Mouse (Mus musculus): ENCODE results near the gene Txnrd2. TPM values are rescaled to one million over a fixed set of nuclear protein-coding genes. Genes with fewer than 3 reads are reported as not detected.

The Txnrd2 gene
- polyA plus RNA-seq, 1 experiment from 2014 or later, result 17.4 TPM

GRCm38 (mm10) chr16:18459955-18460370, 33.8 kb downstream of the Txnrd2 start:
- H3K27me3 ChIP-seq (replicated peaks; ENCODE audit: control insufficient read depth, insufficient read depth, low read length), result no peaks in the 10 kb centered on the region
- no peak overlapping the region for H3K9ac ChIP-seq (ENCODE audit: low read length)
- H3K27ac ChIP-seq (ENCODE audit: low read depth), result peak overlapping the region; percentile 60; the same call in 1 of the 2 replicates
- no peaks in the 10 kb centered on the region for H3K9me3 ChIP-seq (ENCODE audit: control insufficient read depth, low read length)
- H3K4me2 ChIP-seq (ENCODE audit: low read length), result peak overlapping the region; percentile 38
- WGBS, result 3% methylated on average over 11 of the region's 11 CpGs
- peak; percentile 71 for DNase-seq (ENCODE audit: low spot score)
- ATAC-seq (replicated peaks; ENCODE audit: low FRiP score, low TSS enrichment, low read depth), result peak; percentile 67
- no peak overlapping the region for H3K4me3 ChIP-seq (ENCODE audit: low read depth, low read length)
- peaks cover 17% of the 10 kb centered on the region for H3K4me1 ChIP-seq (replicated peaks; ENCODE audit: control insufficient read depth, insufficient read depth, low read length)
- peaks cover 12% of the 10 kb centered on the region; the same call in 1 of the 2 replicates for H3K36me3 ChIP-seq (ENCODE audit: control insufficient read depth, insufficient read depth, low read length)

- Histone ChIP-seq H3K36me3 (ENCODE audit: control insufficient read depth, insufficient read depth, low read length) (peaks cover 12% of the 10 kb centered on the region; the same call in 1 of the 2 replicates), H3K4me1 (replicated peaks; ENCODE audit: control insufficient read depth, insufficient read depth, low read length) (peaks cover 17% of the 10 kb centered on the region), H3K9ac (ENCODE audit: low read length) (no peak overlapping the region), H3K4me3 (ENCODE audit: low read depth, low read length) (no peak overlapping the region), H3K27ac (ENCODE audit: low read depth) (no peak overlapping the region), H3K4me2 (ENCODE audit: low read length) (no peak overlapping the region), H3K9me3 (ENCODE audit: control insufficient read depth, low read length) (no peaks in the 10 kb centered on the region), H3K27me3 (replicated peaks; ENCODE audit: control insufficient read depth, insufficient read depth, low read length) (no peaks in the 10 kb centered on the region)
- no peak for DNase-seq (ENCODE audit: low spot score)
- 50% methylated on average over 3 of the region's 3 CpGs for WGBS
- ATAC-seq (replicated peaks; ENCODE audit: low FRiP score, low TSS enrichment, low read depth), result no peak
These were observed 34.6 kb downstream of the Txnrd2 start for GRCm38 (mm10) chr16:18460826-18461225.

GRCm38 (mm10) chr16:18462031-18462430, 35.8 kb downstream of the Txnrd2 start:
- Histone ChIP-seq H3K4me1 (replicated peaks; ENCODE audit: control insufficient read depth, insufficient read depth, low read length) (peaks cover 17% of the 10 kb centered on the region), H3K4me2 (ENCODE audit: low read length) (no peak overlapping the region), H3K27me3 (replicated peaks; ENCODE audit: control insufficient read depth, insufficient read depth, low read length) (no peaks in the 10 kb centered on the region), H3K36me3 (ENCODE audit: control insufficient read depth, insufficient read depth, low read length) (0 out of 2 replicates have a peak, but pooled peaks cover 3% of the 10 kb centered on the region), H3K9ac (ENCODE audit: low read length) (no peak overlapping the region), H3K4me3 (ENCODE audit: low read depth, low read length) (no peak overlapping the region), H3K27ac (ENCODE audit: low read depth) (no peak overlapping the region), H3K9me3 (ENCODE audit: control insufficient read depth, low read length) (no peaks in the 10 kb centered on the region)
- 83% methylated on average over 9 of the region's 9 CpGs for WGBS
- ATAC-seq (replicated peaks; ENCODE audit: low FRiP score, low TSS enrichment, low read depth), result no peak
- DNase-seq (ENCODE audit: low spot score), result no peak

GRCm38 (mm10) chr16:18462598-18462997, 36.4 kb downstream of the Txnrd2 start:
- WGBS, result 48% methylated on average over 8 of the region's 8 CpGs
- Histone ChIP-seq H3K27me3 (replicated peaks; ENCODE audit: control insufficient read depth, insufficient read depth, low read length) (no peaks in the 10 kb centered on the region), H3K4me2 (ENCODE audit: low read length) (no peak overlapping the region), H3K4me3 (ENCODE audit: low read depth, low read length) (no peak overlapping the region), H3K9me3 (ENCODE audit: control insufficient read depth, low read length) (no peaks in the 10 kb centered on the region), H3K27ac (ENCODE audit: low read depth) (no peak overlapping the region), H3K9ac (ENCODE audit: low read length) (no peak overlapping the region), H3K4me1 (replicated peaks; ENCODE audit: control insufficient read depth, insufficient read depth, low read length) (peaks cover 17% of the 10 kb centered on the region), H3K36me3 (ENCODE audit: control insufficient read depth, insufficient read depth, low read length) (no peaks in the 10 kb centered on the region)
- no peak for ATAC-seq (replicated peaks; ENCODE audit: low FRiP score, low TSS enrichment, low read depth)
- DNase-seq (ENCODE audit: low spot score), result no peak

- Histone ChIP-seq H3K4me3 (ENCODE audit: low read depth, low read length) (no peak overlapping the region), H3K9me3 (ENCODE audit: control insufficient read depth, low read length) (no peaks in the 10 kb centered on the region), H3K9ac (ENCODE audit: low read length) (no peak overlapping the region), H3K36me3 (ENCODE audit: control insufficient read depth, insufficient read depth, low read length) (no peaks in the 10 kb centered on the region), H3K4me1 (replicated peaks; ENCODE audit: control insufficient read depth, insufficient read depth, low read length) (peaks cover 14% of the 10 kb centered on the region), H3K27ac (ENCODE audit: low read depth) (no peak overlapping the region), H3K27me3 (replicated peaks; ENCODE audit: control insufficient read depth, insufficient read depth, low read length) (no peaks in the 10 kb centered on the region), H3K4me2 (ENCODE audit: low read length) (no peak overlapping the region)
- WGBS, result 55% methylated on average over 3 of the region's 3 CpGs
- DNase-seq (ENCODE audit: low spot score) (no peak), ATAC-seq (replicated peaks; ENCODE audit: low FRiP score, low TSS enrichment, low read depth) (no peak)
These were observed 38.1 kb downstream of the Txnrd2 start for GRCm38 (mm10) chr16:18464271-18464670.

- H3K9ac ChIP-seq (ENCODE audit: low read length), result no peak overlapping the region
- H3K4me1 ChIP-seq (replicated peaks; ENCODE audit: control insufficient read depth, insufficient read depth, low read length), result no peaks in the 10 kb centered on the region
- 39% methylated on average over 1 of the region's 1 CpGs for WGBS
- no peaks in the 10 kb centered on the region for H3K9me3 ChIP-seq (ENCODE audit: control insufficient read depth, low read length)
- H3K27me3 ChIP-seq (replicated peaks; ENCODE audit: control insufficient read depth, insufficient read depth, low read length), result no peaks in the 10 kb centered on the region
- no peak for DNase-seq (ENCODE audit: low spot score)
- H3K4me3 ChIP-seq (ENCODE audit: low read depth, low read length), result no peak overlapping the region
- H3K36me3 ChIP-seq (ENCODE audit: control insufficient read depth, insufficient read depth, low read length), result no peaks in the 10 kb centered on the region
- H3K4me2 ChIP-seq (ENCODE audit: low read length), result no peak overlapping the region
- no peak overlapping the region for H3K27ac ChIP-seq (ENCODE audit: low read depth)
- ATAC-seq (replicated peaks; ENCODE audit: low FRiP score, low TSS enrichment, low read depth), result no peak
These were observed 44.6 kb downstream of the Txnrd2 start for GRCm38 (mm10) chr16:18470829-18471228.

- DNase-seq (ENCODE audit: low spot score) (no peak), ATAC-seq (replicated peaks; ENCODE audit: low FRiP score, low TSS enrichment, low read depth) (0 out of 2 replicates have a peak, but pooled peaks have one; percentile 45)
- Histone ChIP-seq H3K9ac (ENCODE audit: low read length) (no peak overlapping the region), H3K4me1 (replicated peaks; ENCODE audit: control insufficient read depth, insufficient read depth, low read length) (no peaks in the 10 kb centered on the region), H3K27me3 (replicated peaks; ENCODE audit: control insufficient read depth, insufficient read depth, low read length) (no peaks in the 10 kb centered on the region), H3K9me3 (ENCODE audit: control insufficient read depth, low read length) (no peaks in the 10 kb centered on the region), H3K27ac (ENCODE audit: low read depth) (no peak overlapping the region), H3K36me3 (ENCODE audit: control insufficient read depth, insufficient read depth, low read length) (no peaks in the 10 kb centered on the region), H3K4me3 (ENCODE audit: low read depth, low read length) (no peak overlapping the region), H3K4me2 (ENCODE audit: low read length) (no peak overlapping the region)
- 53% methylated on average over 11 of the region's 11 CpGs for WGBS
These were observed 45.3 kb downstream of the Txnrd2 start for GRCm38 (mm10) chr16:18471381-18471955.

- ATAC-seq (replicated peaks; ENCODE audit: low FRiP score, low TSS enrichment, low read depth) (no peak), DNase-seq (ENCODE audit: low spot score) (no peak)
- no peak overlapping the region for H3K4me2 ChIP-seq (ENCODE audit: low read length)
- no peak overlapping the region for H3K9ac ChIP-seq (ENCODE audit: low read length)
- H3K9me3 ChIP-seq (ENCODE audit: control insufficient read depth, low read length), result no peaks in the 10 kb centered on the region
- H3K4me1 ChIP-seq (replicated peaks; ENCODE audit: control insufficient read depth, insufficient read depth, low read length), result no peaks in the 10 kb centered on the region
- H3K27me3 ChIP-seq (replicated peaks; ENCODE audit: control insufficient read depth, insufficient read depth, low read length), result no peaks in the 10 kb centered on the region
- no peak overlapping the region for H3K27ac ChIP-seq (ENCODE audit: low read depth)
- no peaks in the 10 kb centered on the region for H3K36me3 ChIP-seq (ENCODE audit: control insufficient read depth, insufficient read depth, low read length)
- WGBS, result 86% methylated on average over 6 of the region's 6 CpGs
- H3K4me3 ChIP-seq (ENCODE audit: low read depth, low read length), result no peak overlapping the region
These were observed 45.8 kb downstream of the Txnrd2 start for GRCm38 (mm10) chr16:18471976-18472375.

- DNase-seq (ENCODE audit: low spot score), result no peak
- H3K9me3 ChIP-seq (ENCODE audit: control insufficient read depth, low read length), result no peaks in the 10 kb centered on the region
- H3K4me2 ChIP-seq (ENCODE audit: low read length), result no peak overlapping the region
- H3K4me3 ChIP-seq (ENCODE audit: low read depth, low read length), result no peak overlapping the region
- 83% methylated on average over 4 of the region's 4 CpGs for WGBS
- ATAC-seq (replicated peaks; ENCODE audit: low FRiP score, low TSS enrichment, low read depth), result no peak
- H3K36me3 ChIP-seq (ENCODE audit: control insufficient read depth, insufficient read depth, low read length), result no peaks in the 10 kb centered on the region
- H3K27me3 ChIP-seq (replicated peaks; ENCODE audit: control insufficient read depth, insufficient read depth, low read length), result no peaks in the 10 kb centered on the region
- no peak overlapping the region for H3K27ac ChIP-seq (ENCODE audit: low read depth)
- H3K9ac ChIP-seq (ENCODE audit: low read length), result no peak overlapping the region
- H3K4me1 ChIP-seq (replicated peaks; ENCODE audit: control insufficient read depth, insufficient read depth, low read length), result no peaks in the 10 kb centered on the region
These were observed 46.2 kb downstream of the Txnrd2 start for GRCm38 (mm10) chr16:18472416-18472815.

Data from intestine, embryonic 14.5 days (tissue).